Mouse (Mus musculus) neutrophil, adult 83 days (primary cell): ENCODE data around the gene Micu2. TPM values are rescaled to one million over a fixed set of nuclear protein-coding genes. Genes with fewer than 3 reads are reported as not detected.

Experiments
- total RNA-seq, 2 experiments: library from RNA; stranded (reverse); gene quantifications; one replicate each; pipeline ENCODE4 v1.2.4; 2023

The Micu2 gene
- total RNA-seq = 10 to 100 TPM; 46.3 to 49.0 TPM

DNA sequence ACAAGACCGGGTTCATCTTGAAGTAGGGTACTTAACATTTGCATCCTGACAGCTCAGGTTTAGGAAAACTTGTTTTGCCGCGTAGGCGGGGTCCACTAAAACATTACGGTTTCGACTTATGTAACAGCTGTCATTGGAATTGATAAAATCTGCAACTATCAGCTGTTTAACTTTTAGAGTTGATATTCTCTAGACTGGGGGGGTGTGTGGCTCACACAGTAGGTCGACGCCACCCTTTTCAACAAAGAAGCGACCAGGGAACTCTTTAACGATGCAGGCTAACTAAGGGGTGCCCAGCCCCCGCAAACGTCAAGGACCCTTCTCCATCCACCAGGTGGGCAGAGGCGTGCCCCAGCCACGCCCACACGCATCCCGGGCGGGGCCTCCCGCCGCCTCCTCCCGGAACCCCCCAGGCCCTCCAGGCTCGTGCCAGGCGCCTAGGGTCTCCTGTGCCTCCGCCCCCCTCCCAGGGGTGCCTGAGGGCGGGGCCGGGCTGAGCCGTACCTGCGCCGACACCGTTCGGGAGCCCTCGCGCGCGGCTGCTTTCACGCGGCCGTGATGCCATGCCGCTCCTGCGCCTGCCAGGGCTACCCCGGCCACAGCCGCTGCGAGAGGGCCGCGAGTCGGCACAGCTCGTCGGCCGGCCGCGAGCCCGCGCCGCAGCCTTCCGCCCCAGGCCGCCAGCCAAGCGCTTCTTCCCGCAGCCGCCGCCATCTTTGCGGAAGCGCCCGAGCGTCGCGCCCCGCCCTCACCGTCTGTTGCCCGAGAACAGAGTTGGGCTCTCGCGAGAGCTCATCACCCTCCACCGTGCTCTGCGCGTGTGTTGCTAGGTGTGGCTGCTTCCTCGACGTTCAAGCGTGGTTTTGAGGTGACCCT lies at the start of gene Micu2:
TSS of gene Micu2 (minus strand) at position 737 of the 876 bp plus-strand sequence.

DNA sequence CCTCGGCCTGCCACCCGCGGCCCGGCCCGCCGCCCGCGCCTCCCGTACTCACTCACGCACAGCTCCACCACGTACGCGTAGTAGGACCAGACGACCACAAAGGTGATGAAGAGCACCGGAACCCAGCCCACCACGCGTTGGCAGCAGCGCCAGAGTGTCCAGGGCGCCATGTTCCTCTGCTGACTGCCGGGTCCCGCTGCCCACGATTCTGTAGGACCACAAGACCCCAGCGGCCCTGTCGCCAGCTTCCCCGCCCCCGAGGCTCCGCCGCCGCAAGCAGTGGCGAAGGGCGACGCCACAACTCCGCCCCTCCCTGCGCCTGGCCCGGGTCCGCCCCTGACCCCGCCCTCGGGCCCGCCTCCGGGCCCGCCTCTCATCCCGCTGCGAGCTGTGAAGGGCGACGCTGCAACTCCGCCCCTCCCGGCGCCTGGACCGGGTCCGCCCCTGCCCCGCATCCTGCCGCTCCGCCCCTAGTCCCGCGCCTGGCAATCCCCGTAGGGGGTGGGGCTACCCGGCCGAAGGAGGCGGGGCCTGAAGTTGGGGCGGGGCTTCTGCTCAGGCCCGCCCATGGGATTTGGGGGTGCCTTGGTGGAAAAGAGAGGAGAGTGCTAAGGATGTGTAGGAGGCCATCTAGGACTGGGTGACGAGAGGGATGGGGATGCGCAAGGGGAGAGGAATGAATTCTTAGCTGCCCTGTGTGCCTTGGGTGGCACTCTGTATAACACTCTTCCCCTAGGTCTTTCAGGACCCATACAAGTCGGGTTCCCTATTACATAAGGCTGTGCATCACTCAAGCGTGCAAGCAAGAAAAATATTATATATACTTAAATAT lies 108.8 kb downstream of the Micu2 start, which contains the start of gene Zdhhc20:
TSS of gene Zdhhc20 (minus strand) at position 266 of the 832 bp plus-strand sequence.

Other genes starting within 250 kb of the Micu2 start
- gene Lats2, start 240.9 kb downstream of the Micu2 start, total RNA-seq = 10 to 100 TPM; 37.3 to 39.1 TPM
- gene Sap18, start 201.1 kb downstream of the Micu2 start, total RNA-seq = 10 to 100 TPM; 25.0 to 45.5 TPM
- 10 to 100 TPM; 16.0 to 16.3 TPM for gene Ska3, start 173.1 kb downstream of the Micu2 start, total RNA-seq
- gene Mrpl57, start 173.0 kb downstream of the Micu2 start, total RNA-seq = 10 to 100 TPM; 46.6 to 55.8 TPM
- gene Zdhhc20, start 109.0 kb downstream of the Micu2 start, total RNA-seq = 10 to 100 TPM; 29.8 to 37.3 TPM
- not detected for gene Fgf9, start 71.3 kb upstream of the Micu2 start, total RNA-seq